Mouse (Mus musculus) bone marrow, adult 2 months (tissue): ENCODE results near the gene 2210408I21Rik.

Experiments
- CTCF ChIP-seq: fragments of 200-500 bp; IDR thresholded peaks from 2 replicates; pipeline ENCODE4 v1.5.1; 2011; ENCODE audit warnings: low read length, control low read depth; ENCODE audit not compliant: control insufficient read depth, insufficient read depth
- POLR2A ChIP-seq: fragments of 200-500 bp; IDR thresholded peaks from 2 replicates; pipeline ENCODE4 v1.6.1; 2011; ENCODE audit warnings: low read depth, mild to moderate bottlenecking, control low read depth, low read length, borderline replicate concordance; ENCODE audit not compliant: control insufficient read depth

- no peak for TF ChIP-seq CTCF
- no peak for TF ChIP-seq POLR2A
Measured at GRCm38 (mm10) chr13:77478425-77479119, 343.2 kb downstream of the 2210408I21Rik start.
